Mouse (Mus musculus) heart, postnatal 0 days (tissue): ENCODE measurements around the gene Kank4. TPM values are rescaled to one million over a fixed set of nuclear protein-coding genes. Genes with fewer than 3 reads are reported as not detected.
"Not testable (repeated sequence)": the region's sequence is repeated elsewhere in the genome, so short reads cannot be mapped to it uniquely, and the experiment has no call there.

Experiments used
- ATAC-seq: fragments of 200-750 bp; cut with Nextera tagmentation; 2 replicates; pipeline ENCODE4 v1.8.0; 2017; ENCODE audit warnings: low read depth, moderate number of reproducible peaks, moderate library complexity; ENCODE audit not compliant: insufficient read depth
- DNase-seq: peaks from one replicate; pipeline ENCODE4 v3.0.0-alpha.2; 2016; ENCODE audit warnings: low spot score
- H3K27ac ChIP-seq: fragments of 300-500 bp; sonication (generic); 2 replicates; pipeline ENCODE4 v1.5.1; 2014; ENCODE audit warnings: low read depth, mild to moderate bottlenecking
- H3K27me3 ChIP-seq: fragments of 300-500 bp; sonication (generic); 2 replicates; pipeline ENCODE4 v1.6.1; 2014; ENCODE audit warnings: low read length, mixed read lengths; ENCODE audit not compliant: control insufficient read depth, insufficient read depth
- H3K36me3 ChIP-seq: fragments of 300-500 bp; sonication (generic); replicated peaks from 2 replicates; pipeline ENCODE4 v1.6.1; 2014; ENCODE audit warnings: low read length, mixed read lengths; ENCODE audit not compliant: control insufficient read depth, insufficient read depth
- H3K4me1 ChIP-seq: fragments of 300-500 bp; sonication (generic); 2 replicates; pipeline ENCODE4 v1.6.1; 2014; ENCODE audit warnings: antibody characterized with exemption; ENCODE audit not compliant: control insufficient read depth, insufficient read depth
- H3K4me2 ChIP-seq: fragments of 300-500 bp; sonication (generic); 2 replicates; pipeline ENCODE4 v1.6.1; 2014; ENCODE audit warnings: low read depth, mild to moderate bottlenecking, low read length, moderate library complexity
- H3K4me3 ChIP-seq: fragments of 300-500 bp; sonication (generic); 2 replicates; pipeline ENCODE4 v1.5.1; 2014; ENCODE audit warnings: low read depth, low read length
- H3K9ac ChIP-seq: fragments of 300-500 bp; sonication (generic); replicated peaks from 2 replicates; pipeline ENCODE4 v1.6.1; 2014; ENCODE audit warnings: low read depth, low read length, mixed read lengths
- H3K9me3 ChIP-seq: fragments of 300-500 bp; sonication (generic); replicated peaks from 2 replicates; pipeline ENCODE4 v1.6.1; 2016; ENCODE audit warnings: low read length; ENCODE audit not compliant: control insufficient read depth
- CTCF ChIP-seq: IDR thresholded peaks from 2 replicates; pipeline ENCODE4 v1.5.1; 2016; ENCODE audit warnings: antibody characterized with exemption, control low read depth, low read depth
- EP300 ChIP-seq: IDR thresholded peaks from 2 replicates; pipeline ENCODE4 v1.6.1; 2016; ENCODE audit warnings: antibody characterized with exemption, low read depth
- WGBS: fragments of 180-500 bp; shearing (Covaris S2); extraction: QIAGEN DNeasy Blood & Tissue Kit; methylation state at CpG from one replicate; pipeline ENCODE4 v1.1.7; 2014; 5-methylcytosine and 5-hydroxymethylcytosine counted together
- polyA plus RNA-seq: library from polyadenylated mRNA; unstranded; fragments of >200 nt; fragmentation: Nextera tagmentation; extraction: Ambion mirVana; gene quantifications from 2 replicates; pipeline ENCODE4 v1.2.1, GENCODE M21; 2015
- total RNA-seq: library from RNA; depleted of rRNA; stranded (reverse); fragments of >200 nt; gene quantifications from 2 replicates; pipeline ENCODE4 v1.2.3, GENCODE M21; 2014; ENCODE audit warnings: low replicate concordance

The Kank4 gene
- total and polyA plus RNA-seq, 2 experiments from 2014 or later, result 0.22 to 3.3 TPM

DNA sequence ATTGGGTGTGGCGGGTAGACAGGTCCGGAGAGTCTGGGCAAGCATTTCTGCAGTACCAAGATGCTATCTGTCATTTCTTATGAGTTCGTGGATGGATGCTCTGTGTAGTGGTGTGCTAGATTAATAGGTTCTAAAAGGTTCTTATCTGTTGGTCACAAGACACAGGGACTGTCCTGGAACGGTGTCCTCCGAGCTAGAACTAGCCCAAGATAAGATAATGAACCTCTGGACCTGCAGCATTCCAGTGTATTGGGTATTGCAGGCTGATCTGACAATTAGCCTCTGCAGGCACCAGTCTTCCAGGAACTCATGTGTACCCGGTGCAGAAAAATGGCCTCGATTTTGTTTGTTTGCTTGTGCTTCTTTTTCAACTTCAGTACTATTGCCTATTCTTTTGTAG, 88.6 kb downstream of the Kank4 start:
- Histone ChIP-seq H3K4me2 (peak overlapping the region; percentile 49; the same call in 1 of the 2 replicates), H3K36me3 (no peaks in the 10 kb centered on the region), H3K27ac (no peak overlapping the region), H3K9me3 (no peaks in the 10 kb centered on the region), H3K9ac (no peak overlapping the region), H3K27me3 (0 out of 2 replicates have a peak, but pooled peaks cover 15% of the 10 kb centered on the region), H3K4me3 (no peak overlapping the region), H3K4me1 (0 out of 2 replicates have a peak, but pooled peaks cover 12% of the 10 kb centered on the region)
- ATAC-seq (no peak), DNase-seq (no peak)
- no peak for TF ChIP-seq CTCF
- WGBS, result 39% methylated on average over 7 of the region's 7 CpGs

DNA sequence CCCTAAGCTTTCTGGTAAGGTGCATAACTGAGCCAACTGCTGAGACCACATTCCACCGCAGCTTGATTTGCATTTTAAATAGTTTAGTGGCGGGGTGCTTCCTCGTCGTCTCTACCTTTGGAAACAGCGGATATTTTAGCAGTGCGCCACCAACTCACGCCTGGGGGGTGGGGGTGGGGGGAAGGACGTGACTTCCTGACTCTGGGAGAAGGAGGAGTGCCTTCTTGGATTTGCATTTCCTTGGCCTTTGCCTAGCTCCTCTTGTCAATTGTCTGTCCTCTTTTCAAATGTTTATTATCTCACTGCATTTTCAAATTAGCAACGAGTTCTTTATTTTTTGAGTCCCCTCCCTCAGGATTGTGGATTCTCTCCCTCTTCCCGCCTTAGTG, 89.4 kb downstream of the Kank4 start:
- DNase-seq, result no peak
- Histone ChIP-seq H3K9me3 (no peaks in the 10 kb centered on the region), H3K27me3 (0 out of 2 replicates have a peak, but pooled peaks cover 15% of the 10 kb centered on the region), H3K27ac (no peak overlapping the region), H3K4me1 (0 out of 2 replicates have a peak, but pooled peaks cover 12% of the 10 kb centered on the region), H3K9ac (no peak overlapping the region), H3K4me3 (peak overlapping the region; percentile 22), H3K4me2 (peak overlapping the region; percentile 49), H3K36me3 (no peaks in the 10 kb centered on the region)
- TF ChIP-seq EP300, result no peak
- no peak for TF ChIP-seq CTCF
- WGBS, result 4% methylated on average over 10 of the region's 10 CpGs
- ATAC-seq, result no peak

GRCm38 (mm10) chr4:98727295-98727958, 89.9 kb downstream of the Kank4 start:
- DNase-seq (no peak), ATAC-seq (no peak)
- Histone ChIP-seq H3K4me3 (peak overlapping the region; percentile 22), H3K27me3 (0 out of 2 replicates have a peak, but pooled peaks cover 15% of the 10 kb centered on the region), H3K36me3 (no peaks in the 10 kb centered on the region), H3K27ac (no peak overlapping the region), H3K4me1 (0 out of 2 replicates have a peak, but pooled peaks cover 12% of the 10 kb centered on the region), H3K9me3 (no peaks in the 10 kb centered on the region), H3K4me2 (peak overlapping the region; percentile 49), H3K9ac (no peak overlapping the region)
- WGBS, result 6% methylated on average over 21 of the region's 21 CpGs
- TF ChIP-seq EP300 (no peak), CTCF (no peak)

- Histone ChIP-seq H3K9me3 (no peaks in the 10 kb centered on the region), H3K4me1 (0 out of 2 replicates have a peak, but pooled peaks cover 12% of the 10 kb centered on the region), H3K27ac (no peak within 1 kb of the TSS), H3K4me2 (peak within 1 kb of the TSS; percentile 49), H3K9ac (no peak within 1 kb of the TSS), H3K4me3 (peak within 1 kb of the TSS; percentile 22), H3K27me3 (0 out of 2 replicates have a peak, but pooled peaks cover 15% of the 10 kb centered on the region), H3K36me3 (no peaks in the 10 kb centered on the region)
- WGBS, result 18% methylated on average over 29 of the region's 29 CpGs
- TF ChIP-seq EP300 (no peak), CTCF (no peak)
- DNase-seq (no peak), ATAC-seq (no peak)
Measured at GRCm38 (mm10) chr4:98726590-98727237, 90.6 kb downstream of the Kank4 start, which contains the start of gene L1td1. Gene L1td1 (plus strand): TSS chr4:98726734.

- Histone ChIP-seq H3K27ac (no peak overlapping the region), H3K27me3 (0 out of 2 replicates have a peak, but pooled peaks cover 15% of the 10 kb centered on the region), H3K4me2 (no peak overlapping the region), H3K9me3 (no peaks in the 10 kb centered on the region), H3K4me1 (0 out of 2 replicates have a peak, but pooled peaks cover 12% of the 10 kb centered on the region), H3K4me3 (no peak overlapping the region), H3K36me3 (no peaks in the 10 kb centered on the region), H3K9ac (no peak overlapping the region)
- TF ChIP-seq EP300 (no peak), CTCF (no peak; the same call in 1 of the 2 replicates)
- WGBS, result 33% methylated on average over 4 of the region's 4 CpGs
- DNase-seq, result no peak
- no peak for ATAC-seq
Measured at GRCm38 (mm10) chr4:98725439-98725838, 91.9 kb downstream of the Kank4 start.

DNA sequence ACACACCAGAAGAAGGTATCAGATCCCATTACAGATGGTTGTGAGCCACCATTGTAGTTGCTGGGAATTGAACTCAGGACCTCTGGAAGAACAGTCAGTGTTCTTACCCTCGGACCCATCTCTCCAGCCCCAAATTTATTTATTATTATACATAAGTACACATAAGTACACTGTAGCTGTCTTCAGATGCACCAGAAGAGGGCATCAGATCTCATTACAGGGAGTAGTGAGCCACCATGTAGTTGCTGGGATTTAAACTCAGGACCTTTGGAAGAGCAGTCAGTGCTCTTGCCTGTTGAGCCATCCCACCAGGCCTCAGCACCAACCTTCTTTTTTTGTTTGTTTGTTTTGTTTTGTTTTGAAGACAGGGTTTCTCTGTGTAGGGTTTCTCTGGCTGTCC, 92.7 kb downstream of the Kank4 start:
- WGBS, result 79% methylated on average over 1 of the region's 1 CpGs
- H3K9me3 ChIP-seq, H3K4me2 ChIP-seq, DNase-seq, H3K4me3 ChIP-seq, H3K36me3 ChIP-seq, H3K9ac ChIP-seq, H3K27ac ChIP-seq, ATAC-seq: not testable (repeated sequence)
- 0 out of 2 replicates have a peak, but pooled peaks cover 12% of the 10 kb centered on the region for H3K4me1 ChIP-seq
- 0 out of 2 replicates have a peak, but pooled peaks cover 15% of the 10 kb centered on the region for H3K27me3 ChIP-seq
